Mouse (Mus musculus): ENCODE measurements at regions not wholly inside any gene's neighbourhood (a gene's known extent, or its start where the extent isn't known, plus 50 kb on each side); places are given as distances from the start of the nearest gene placed in this dataset.

DNA sequence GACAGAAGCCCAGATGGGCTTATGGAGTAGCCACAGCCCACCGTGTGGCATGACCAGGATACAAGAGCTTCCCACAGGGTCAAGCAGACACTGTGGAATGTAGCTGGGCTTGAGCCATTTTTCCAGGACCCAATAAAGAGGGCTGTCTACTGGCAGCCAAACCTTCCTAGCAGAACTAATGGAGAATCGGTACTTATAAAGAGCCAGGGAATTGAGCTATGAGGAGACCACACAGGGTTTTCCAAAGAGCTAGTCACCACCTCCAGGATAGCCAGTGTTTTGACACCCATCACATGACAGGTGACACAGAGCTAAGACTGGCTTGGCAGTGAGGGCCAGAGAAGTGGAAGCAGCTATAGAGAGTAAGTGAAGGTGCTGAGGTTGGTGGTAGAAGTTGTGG is 149.9 kb downstream of the Map2k4 start:
- intact Hi-C loops (cut with DNase I): no loop called here
- no peak for DNase-seq (ENCODE audit: low spot score in 2 of 2)

- no peak for DNase-seq (ENCODE audit: low spot score in 2 of 2)
- intact Hi-C loops (cut with DNase I): no loop called here
Measured at GRCm38 (mm10) chr11:65637206-65637605, 150.9 kb downstream of the Map2k4 start.

DNA sequence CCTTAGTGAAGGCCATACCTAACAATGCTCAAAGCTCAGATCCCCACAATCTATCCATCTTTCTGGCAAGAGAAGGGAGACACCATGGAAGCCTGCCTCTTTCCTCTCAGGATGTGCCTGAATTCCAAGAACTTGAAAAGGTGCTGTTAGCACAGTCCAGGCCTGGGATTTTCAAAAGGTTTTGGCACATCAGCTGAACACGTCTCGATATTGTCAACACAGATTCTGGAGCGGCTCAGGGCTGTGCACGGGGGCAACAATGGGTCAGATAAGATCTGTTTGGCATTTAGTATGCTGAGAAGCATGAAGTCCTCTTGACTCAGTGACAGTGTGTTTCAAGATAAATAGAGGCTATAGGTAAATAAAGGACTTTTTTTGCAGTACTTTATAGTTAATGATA is 152.8 kb downstream of the Map2k4 start:
- no peak for DNase-seq (ENCODE audit: low spot score in 2 of 2)
- intact Hi-C loops (cut with DNase I): no loop called here

DNA sequence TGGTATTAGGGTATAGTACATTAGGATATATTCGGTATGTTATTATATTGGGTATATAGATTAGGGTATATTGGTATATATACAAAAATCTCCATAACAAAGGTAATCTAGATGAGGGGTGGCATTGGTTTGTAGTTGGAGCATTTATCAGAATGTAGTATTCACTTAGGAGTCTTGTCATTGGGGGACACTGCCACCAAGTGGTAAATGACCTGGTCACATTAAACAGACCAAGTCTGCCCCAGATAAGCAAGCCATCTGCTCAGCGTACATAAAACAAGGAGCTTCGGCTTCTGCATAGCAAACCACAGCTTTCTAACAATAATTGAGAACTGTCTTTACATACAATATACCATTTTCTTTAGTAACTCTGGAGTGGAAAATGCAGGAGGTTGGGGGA is 156.9 kb downstream of the Map2k4 start:
- intact Hi-C loops (cut with DNase I): loop anchor here (2.0 to 5.0 kb wide), 2 partner anchors 364 to 434 kb away; no protein-coding TSS in a partner anchor
- DNase-seq (ENCODE audit: low spot score in 2 of 2): peak; percentile 23 to 28

DNA sequence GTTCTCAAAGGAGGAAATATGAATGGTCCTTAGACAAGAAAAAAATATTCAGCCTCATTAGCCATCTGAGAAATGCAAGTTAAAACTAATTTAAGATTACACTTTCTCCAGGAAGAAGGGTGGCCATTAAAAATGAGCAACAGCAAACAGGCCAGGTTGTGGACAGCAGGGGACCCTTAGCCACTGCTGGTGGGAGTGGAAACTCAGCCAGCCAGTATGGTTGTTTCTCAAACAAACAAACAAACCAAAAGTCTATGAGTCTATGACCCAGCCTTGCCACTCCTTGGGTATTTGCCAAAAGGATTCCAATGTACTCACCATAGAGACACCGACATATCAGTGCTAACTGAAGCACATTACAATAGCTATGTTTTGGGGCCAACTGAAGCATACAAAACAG is 157.7 kb downstream of the Map2k4 start:
- intact Hi-C loops (cut with DNase I): loop anchor here (2.0 to 5.0 kb wide), 2 partner anchors 364 to 433 kb away; no protein-coding TSS in a partner anchor

GRCm38 (mm10) chr11:65629320-65629719 is 158.8 kb downstream of the Map2k4 start:
- intact Hi-C loops (cut with DNase I): no loop called here
- DNase-seq (ENCODE audit: low spot score in 2 of 2): no peak

More for the DNA sequence above, 157.7 kb downstream of the Map2k4 start:
- no peak for DNase-seq (ENCODE audit: low spot score in 2 of 2)

- DNase-seq (ENCODE audit: low spot score in 2 of 2): no peak
- intact Hi-C loops (cut with DNase I): no loop called here
Measured at GRCm38 (mm10) chr11:65618976-65619375, 169.1 kb downstream of the Map2k4 start.

DNA sequence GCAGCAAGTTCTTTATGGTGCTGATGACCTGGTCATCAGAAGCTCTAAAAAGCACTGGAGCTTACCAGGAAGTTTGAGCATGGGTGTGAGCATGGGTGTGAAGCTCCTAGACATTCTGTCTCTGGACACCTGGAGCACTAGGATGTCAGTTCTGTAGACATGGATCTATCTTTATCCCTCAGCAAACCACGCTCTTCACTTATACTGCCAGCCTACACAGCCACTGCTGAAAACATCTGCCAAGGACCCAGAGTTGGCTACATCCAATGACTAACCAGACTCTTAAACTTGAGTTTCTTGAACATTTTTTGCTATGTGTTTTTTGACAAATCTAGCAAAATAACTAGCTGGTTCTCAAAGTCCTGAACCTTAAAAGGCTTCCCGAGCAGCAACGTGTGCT is 177.6 kb downstream of the Map2k4 start:
- DNase-seq (ENCODE audit: low spot score in 2 of 2): no peak
- intact Hi-C loops (cut with DNase I): no loop called here

- DNase-seq (ENCODE audit: low spot score in 2 of 2): no peak
- intact Hi-C loops (cut with DNase I): no loop called here
Measured at GRCm38 (mm10) chr11:65609056-65609455, 179.0 kb downstream of the Map2k4 start.

DNA sequence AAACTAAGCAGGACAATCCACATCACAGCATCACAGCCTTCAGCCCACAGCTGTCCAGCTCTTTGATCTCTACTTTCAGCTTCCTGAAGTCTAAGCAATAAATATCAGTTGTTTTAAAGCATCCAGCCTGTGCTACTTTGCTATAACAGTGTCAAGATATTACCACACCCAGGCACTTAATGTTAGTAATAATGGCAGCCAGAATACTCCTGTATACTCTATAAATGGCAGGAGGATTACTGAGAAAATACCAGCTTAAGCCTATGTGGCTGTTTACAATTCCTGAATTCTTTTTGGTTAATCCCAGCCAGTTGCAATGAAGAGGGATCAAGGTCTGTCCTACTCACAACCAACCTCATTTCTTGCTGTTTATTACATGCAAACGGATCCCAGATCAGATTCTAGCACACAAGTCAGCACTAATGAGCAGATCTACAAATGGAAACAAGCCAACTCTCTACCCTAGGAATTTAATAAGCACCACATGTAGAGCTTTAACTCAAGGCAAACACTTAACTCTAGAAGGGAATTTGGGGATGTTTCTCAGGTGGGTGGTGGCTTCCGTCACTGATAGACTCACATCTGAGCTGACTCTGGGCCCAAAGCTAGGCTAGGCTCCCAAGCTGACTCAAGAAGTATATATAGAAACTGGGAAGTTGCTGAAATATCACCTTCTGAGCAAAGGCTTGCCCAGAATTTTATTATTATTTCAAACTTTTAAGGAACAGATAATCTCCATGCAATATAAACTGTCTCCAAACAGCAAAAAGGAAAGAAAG is 190.6 kb downstream of the Map2k4 start:
- intact Hi-C loops (cut with DNase I): no loop called here
- DNase-seq (ENCODE audit: low spot score in 2 of 2): no peak

DNA sequence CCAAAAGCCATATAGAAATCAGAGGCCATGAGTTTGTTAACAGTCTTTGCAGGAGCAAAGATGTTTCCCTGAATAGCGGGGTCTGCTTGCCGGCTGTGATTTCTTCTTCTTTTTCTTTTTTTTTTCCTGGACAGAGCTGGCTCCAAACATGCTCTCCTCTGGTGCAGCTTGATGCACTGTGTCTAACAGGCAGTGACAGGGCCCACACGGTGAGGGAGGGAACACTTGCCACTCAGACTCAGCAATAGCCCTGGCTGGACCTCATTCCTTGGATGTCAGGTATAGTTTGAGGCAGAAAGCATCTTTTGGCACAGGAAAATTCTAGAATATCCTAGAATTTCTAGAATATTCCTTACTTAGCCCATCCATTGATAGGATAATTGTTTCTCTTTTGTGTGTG is 199.6 kb downstream of the Map2k4 start:
- DNase-seq (ENCODE audit: low spot score in 2 of 2): no peak
- intact Hi-C loops (cut with DNase I): no loop called here

DNA sequence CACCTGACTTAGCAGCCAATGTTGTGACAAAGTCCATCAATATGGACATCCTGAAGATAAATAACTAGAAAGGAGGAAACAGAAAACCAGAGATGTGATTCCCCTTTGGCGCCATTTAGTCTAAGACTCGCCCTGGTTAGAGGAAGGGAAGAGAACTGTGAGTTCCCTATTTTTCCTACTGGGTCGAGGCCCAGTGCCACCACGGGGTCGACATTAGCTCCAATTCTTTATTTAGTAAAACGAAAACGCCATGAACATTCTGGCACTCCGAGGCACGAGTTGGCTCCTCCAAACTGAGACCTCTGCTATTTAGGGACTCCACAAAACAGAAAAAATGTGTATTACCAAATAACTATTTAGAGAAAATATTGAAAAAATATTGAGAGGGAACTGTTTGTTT is 220.3 kb downstream of the Map2k4 start:
- no peak for DNase-seq (ENCODE audit: low spot score in 2 of 2)
- intact Hi-C loops (cut with DNase I): no loop called here

DNA sequence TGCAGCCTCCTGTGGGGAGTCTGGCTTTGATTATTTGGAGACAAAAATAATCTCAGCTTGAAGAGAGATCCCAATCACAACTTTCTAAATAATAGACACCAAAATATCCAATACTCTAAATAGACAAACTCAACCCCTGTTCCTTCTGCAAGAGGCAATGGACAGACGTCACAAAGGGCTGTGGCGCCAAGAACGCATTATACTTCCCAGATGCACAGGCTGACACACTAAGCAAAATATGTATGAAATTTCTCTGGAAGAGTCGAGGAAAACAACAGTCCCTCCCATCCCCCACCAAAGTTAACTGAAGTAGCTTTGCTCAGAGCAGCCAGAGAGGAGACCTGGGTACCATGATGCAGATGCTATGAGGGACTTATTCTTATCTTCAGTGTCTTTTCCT is 229.9 kb downstream of the Map2k4 start:
- intact Hi-C loops (cut with DNase I): no loop called here
- DNase-seq (ENCODE audit: low spot score in 2 of 2): no peak

- no peak for DNase-seq (ENCODE audit: low spot score in 2 of 2)
- intact Hi-C loops (cut with DNase I): no loop called here
Measured at GRCm38 (mm10) chr11:65551073-65551472, 237.0 kb downstream of the Map2k4 start.

DNA sequence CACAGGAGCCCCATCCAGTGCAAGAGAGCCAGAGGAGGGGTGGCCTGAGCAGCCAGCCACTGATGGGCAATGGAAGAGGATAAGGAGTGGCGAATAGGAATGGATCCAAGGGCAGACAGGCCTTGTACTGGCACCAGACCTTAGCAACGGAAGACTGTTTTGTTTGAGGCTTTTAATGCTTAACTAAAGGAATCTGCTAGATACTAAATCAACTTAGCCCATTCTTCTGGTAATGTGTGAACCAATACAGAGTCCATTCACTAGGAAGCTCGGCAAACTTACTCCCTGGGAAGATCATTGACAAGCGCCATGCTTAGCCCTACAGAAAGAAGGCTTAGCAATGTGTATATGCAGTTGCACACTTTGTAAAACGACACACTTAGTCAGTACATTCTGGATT is 243.8 kb downstream of the Map2k4 start:
- intact Hi-C loops (cut with DNase I): no loop called here
- no peak for DNase-seq (ENCODE audit: low spot score in 2 of 2)

DNA sequence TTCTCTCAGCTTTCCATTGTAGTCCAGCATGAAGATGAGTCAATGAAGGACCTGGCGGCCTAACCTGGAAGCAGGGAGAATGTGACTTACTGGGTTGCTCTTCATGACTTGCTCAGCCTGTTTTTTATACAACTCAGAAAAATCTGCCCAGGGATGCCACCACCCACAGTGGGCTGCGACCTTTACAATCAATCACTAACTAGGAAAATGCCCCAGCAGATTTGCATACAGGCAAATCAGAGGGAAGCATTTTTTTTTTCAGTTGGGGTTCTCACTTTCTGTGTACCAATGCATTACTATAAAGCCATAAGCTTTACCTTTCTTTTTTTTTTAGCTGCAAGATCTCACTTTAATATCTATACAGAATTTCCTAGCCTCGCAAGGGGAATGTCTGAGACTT is 244.5 kb downstream of the Map2k4 start:
- intact Hi-C loops (cut with DNase I): no loop called here
- DNase-seq (ENCODE audit: low spot score in 2 of 2): no peak

GRCm38 (mm10) chr11:65537046-65537630 is 251.0 kb downstream of the Map2k4 start:
- intact Hi-C loops (cut with DNase I): loop anchor here (10.0 kb wide), 1 partner anchor 262 kb away; no protein-coding TSS in a partner anchor
- DNase-seq (ENCODE audit: low spot score in 2 of 2): no peak

DNA sequence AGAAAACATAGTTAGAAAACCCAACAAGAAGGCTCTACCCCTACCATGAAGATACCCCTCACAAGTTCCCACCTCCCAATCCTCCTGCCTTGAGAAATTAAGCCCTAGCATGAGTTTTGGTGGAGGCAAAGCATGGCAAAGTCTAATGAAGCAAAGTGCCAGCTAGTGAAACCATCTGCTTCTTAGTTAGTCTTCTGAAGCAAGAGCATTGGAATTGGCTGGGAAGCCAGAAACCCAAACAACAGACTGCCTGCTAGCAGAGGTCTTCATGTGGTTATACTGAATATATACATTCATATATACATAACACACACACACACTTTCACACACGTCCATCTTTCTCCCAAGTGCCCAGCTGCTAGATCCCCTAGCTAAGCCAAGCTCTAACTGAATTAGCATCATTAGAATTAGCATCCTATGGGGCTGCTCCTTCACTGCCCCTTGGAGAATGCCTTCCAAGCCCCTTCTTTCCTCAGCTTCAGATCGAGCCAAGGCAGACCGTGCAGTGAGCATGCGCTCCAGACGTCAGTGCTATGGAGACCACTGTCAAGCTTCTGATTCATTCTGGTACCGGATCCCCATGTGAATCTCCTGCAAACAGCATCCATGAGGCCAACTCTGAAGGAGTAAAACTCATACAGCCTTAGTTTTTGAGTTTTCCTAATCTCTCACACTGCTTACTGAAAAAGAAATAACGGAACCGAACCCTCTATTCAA is 252.2 kb downstream of the Map2k4 start:
- no peak for DNase-seq (ENCODE audit: low spot score in 2 of 2)
- intact Hi-C loops (cut with DNase I): loop anchor here (10.0 kb wide), 1 partner anchor 261 kb away; no protein-coding TSS in a partner anchor

GRCm38 (mm10) chr11:65530744-65531143 is 257.4 kb downstream of the Map2k4 start:
- DNase-seq (ENCODE audit: low spot score in 2 of 2): no peak
- intact Hi-C loops (cut with DNase I): loop anchor here (10.0 kb wide), 1 partner anchor 256 kb away; no protein-coding TSS in a partner anchor

DNA sequence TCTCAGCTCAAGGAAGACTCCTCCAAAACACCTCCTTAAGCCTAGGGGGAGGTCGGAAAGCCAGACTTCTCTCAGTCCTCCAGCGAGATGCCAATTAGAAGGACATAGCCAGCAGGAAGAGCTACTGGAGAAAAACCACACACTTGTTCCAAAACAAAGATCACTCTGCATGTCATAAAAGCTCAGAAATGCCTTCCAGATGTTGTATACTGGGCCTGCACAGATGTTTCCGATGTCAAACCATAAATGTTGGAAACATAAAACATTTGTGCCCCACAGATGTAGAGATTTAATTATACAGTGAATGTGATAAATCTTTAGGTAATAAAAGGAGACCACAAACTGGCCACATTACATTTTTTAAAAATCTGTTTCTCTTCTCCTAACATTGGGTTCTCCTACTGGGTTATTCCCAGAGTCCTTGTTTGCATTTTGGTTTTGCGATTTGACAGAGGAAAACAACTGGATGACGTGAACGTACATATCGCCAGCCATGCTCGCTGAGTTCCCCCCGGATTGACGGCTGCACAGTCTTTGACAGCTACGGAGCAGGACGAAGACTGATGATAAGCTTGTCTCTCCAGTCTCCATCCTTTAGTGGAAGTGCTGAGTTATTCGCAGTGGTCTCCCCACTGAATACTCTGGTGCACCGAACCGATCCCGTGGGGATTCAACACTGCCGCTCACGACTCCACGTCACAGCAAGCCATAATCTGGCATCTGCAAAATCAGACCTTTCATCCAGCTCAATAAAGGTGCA is 235.5 kb upstream of the Myocd start:
- DNase-seq (ENCODE audit: low spot score in 2 of 2): no peak
- intact Hi-C loops (cut with DNase I): no loop called here
